Mouse (Mus musculus): ENCODE measurements around the gene Cacna1a.

The Cacna1a gene

GRCm38 (mm10) chr8:84689091-84689915, 301.1 kb downstream of the Cacna1a start:
- in situ Hi-C loops (cut with MboI; ENCODE audit: low pct_unique_long_range_greater_than_20kb in 1 of 2, low sequenced_read_pairs in 2 of 2, unreplicated experiment in 1 of 2) = no loop called here
